Mouse (Mus musculus) retina, postnatal 7 days (tissue): ENCODE measurements around the gene Cfd.
A peak's percentile ranks its signal among the peaks of the same experiment; 100 is the strongest.

Experiments used
- DNase-seq: peaks from one replicate; pipeline ENCODE4 v3.0.0-alpha.2; 2012; ENCODE audit warnings: low read depth, low spot score

Gene Cfd

DNA sequence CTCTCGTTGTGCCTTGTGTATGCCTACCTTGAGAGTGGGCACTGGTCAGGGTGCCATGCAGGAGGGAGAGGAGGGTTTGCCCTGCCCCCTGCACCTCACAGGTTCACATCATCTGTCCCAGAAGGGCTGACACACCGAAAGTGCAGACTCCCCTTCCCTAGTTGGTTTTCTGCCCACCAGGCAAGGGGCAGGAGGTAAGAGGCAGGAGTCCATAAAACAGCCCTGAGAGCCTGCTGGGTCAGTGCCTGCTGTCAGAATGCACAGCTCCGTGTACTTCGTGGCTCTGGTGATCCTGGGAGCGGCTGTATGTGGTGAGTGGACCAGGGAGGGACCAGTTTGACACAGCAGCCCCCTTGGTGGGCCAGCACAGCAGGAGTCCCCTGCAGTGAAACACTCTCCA lies at the start of gene Cfd:
TSS of gene Cfd (plus strand) at position 184 of the 400 bp plus-strand sequence.
- no peak for DNase-seq

DNA sequence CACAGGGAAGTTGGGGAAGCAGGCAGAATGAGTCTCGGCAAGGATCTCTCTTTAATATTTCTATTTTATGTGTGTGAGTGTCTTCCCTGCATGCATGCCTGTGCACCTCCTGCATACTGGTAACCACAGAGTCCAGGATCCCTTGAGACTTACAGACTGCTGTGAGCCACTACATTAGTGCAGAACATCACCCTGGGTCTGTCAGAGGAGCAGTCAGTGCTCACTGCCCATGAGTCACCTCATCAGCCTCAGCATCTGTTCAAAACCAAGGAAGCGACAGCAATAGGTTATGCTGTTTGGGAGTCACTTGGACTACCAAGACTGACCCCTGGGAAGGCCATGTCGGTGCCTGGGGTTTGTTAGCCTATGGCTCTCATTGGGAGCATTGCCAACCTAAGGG lies 48.3 kb upstream of the Cfd start:
- DNase-seq: no peak

DNA sequence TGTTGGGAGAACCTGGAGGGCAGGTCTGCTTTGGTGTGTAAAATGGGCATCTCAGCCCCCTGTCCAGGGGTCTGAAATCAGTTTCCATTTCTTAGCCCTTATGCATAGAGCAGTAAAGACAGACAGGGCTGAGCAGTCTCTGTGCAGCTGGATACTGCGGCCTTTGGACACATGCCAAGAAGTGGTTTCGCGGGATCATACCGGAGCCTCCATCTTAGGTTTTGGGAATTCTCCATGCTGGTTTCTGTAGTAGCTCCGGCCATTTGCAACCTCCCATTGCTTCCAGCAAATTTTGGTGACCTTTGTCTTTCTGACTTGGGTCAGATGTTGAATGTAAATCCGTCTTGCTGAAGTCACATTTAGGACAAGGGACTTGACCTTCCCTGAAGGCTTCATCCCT lies 47.2 kb upstream of the Cfd start:
- DNase-seq: no peak

DNA sequence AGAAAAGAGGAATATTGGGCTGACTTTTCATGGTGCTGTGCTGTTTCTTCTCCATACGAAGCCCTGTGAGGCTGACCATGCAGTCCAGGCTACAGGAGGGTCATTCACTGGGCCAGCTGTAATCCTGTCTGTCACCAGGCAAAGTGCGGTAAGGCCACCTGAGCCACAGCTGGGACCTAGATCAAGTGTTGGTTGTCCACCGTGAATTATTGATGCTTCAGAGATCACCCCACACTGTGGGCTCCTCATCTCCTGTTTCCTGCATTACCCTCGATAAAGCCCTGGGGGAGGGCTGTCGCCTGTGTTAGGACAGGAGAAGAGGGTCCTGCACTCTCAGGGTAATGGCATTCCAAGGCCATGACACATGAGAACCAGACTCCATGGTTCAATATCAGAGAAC lies 44.1 kb upstream of the Cfd start:
- DNase-seq: no peak

DNA sequence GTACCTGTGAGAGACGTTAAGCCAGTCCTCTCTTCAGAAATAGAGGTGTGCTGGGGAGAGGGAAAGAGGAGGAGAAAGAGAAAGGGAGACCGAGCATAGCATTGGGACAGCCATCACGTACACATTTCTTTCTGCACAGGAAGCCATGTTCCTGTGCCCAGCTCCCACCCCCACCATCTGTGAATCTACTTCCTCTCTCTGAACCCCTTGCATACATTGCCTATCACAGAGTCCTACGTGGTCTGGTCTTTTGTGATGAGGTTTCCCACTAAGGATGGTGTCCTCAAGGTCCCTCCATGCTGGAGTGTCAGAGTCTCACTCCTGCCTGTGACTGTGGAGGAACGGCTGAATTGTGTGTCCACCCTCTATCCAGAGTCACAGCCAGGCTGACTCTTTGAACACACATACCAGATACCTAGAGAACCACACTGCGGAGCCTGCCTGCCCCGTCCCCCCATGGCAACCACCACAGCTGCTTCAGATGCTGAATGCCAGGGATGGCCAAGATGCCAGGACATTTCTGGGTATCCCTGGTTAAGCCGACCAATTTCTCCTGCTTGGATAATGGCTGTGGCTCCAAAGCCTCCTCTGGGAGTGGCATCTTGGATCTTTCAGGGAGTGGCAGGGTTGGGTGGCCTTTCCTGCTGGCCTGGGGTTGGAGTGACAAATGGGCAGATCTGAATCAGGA lies 40.6 kb upstream of the Cfd start:
- no peak for DNase-seq

DNA sequence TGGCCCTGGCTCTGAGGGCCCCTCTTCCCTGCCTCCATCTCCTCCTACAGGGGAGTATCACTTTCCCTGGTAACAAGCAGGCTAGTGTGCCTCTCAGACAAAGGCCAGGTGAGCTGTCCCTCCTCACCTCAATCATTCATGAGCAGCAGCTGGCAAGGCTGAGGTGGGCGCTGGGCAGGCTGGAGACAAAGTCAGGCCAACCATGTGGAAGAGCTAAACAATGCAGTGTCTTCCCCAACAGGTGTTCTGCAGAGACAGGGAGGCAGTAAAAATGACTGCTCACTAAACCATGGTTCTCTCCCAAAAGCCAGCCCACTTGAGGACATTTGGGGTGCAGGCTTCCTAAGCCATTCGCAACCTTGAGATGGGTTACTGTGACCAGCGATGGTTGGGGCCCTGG lies 39.0 kb upstream of the Cfd start:
- DNase-seq: no peak

DNA sequence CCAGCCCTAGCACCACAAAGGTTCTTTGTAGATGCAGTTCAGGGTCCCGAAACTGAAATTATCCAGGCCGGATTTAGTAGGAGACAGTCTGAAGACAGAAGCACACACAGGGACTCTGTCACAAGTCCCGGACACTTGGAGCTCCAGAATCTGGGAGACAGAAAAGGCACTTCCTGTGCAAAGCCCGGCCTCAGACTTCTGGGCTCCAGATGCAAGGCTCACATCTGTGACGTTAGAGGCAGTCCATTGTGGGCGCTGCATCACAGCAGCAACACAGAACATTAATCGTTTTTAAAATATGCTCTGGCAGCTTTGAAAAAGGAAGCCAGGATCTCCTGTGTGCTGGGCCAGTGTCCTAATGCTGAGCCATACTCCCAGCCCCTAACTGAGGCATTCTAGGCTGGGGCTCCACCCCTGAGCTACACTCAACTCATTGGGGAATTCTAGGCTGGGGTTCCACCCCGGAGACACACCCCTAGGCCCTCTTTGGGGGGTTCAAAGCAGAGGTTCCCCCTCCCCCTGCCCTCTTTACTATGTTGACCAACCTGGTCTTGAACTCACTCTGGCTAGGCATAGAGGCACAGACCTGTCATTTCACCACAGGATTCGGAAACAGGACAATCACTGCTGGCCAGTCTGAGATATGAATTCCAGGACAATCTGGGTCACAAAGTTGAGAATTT lies 38.4 kb upstream of the Cfd start:
- DNase-seq: no peak

DNA sequence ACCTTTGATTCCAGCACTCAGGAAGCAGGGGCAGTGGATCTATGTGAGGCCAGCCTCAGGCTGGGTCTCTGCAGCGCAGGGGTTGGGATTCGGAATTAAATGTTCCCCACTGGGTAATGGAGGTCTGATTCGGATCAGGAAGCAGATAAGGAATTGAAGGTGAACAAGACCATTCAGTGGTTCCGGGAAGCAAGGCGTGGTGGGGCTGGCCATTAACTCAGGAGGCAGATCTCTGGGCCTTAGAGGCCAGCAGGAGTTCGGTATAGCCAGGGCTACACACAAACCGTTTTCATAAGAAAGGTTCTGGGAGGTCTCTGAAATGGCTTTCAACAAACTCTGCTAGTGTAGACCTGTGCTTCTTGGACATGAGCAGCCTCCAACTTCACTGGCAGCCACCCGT lies 37.8 kb upstream of the Cfd start:
- DNase-seq: no peak

DNA sequence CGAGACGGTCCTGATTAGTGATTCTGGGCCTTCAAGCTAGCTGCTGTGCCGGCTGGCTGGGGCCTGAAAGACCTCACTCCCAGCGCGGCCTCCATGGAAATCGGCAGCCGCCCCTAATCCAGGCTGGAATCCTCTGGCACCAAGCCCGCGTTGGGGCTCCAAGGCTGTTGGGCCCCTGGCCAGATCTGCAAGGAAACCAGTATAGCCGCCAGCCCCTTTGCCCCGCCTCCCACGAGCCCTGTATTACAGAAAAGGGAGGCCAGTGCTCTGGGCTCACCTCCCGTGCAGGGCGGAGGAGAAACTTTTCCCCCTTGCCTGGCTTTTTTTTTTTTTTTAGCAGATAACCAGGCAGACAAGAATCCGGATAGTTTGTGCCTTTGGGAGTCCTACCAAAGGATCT lies 37.3 kb upstream of the Cfd start:
- peak; percentile 89 for DNase-seq

DNA sequence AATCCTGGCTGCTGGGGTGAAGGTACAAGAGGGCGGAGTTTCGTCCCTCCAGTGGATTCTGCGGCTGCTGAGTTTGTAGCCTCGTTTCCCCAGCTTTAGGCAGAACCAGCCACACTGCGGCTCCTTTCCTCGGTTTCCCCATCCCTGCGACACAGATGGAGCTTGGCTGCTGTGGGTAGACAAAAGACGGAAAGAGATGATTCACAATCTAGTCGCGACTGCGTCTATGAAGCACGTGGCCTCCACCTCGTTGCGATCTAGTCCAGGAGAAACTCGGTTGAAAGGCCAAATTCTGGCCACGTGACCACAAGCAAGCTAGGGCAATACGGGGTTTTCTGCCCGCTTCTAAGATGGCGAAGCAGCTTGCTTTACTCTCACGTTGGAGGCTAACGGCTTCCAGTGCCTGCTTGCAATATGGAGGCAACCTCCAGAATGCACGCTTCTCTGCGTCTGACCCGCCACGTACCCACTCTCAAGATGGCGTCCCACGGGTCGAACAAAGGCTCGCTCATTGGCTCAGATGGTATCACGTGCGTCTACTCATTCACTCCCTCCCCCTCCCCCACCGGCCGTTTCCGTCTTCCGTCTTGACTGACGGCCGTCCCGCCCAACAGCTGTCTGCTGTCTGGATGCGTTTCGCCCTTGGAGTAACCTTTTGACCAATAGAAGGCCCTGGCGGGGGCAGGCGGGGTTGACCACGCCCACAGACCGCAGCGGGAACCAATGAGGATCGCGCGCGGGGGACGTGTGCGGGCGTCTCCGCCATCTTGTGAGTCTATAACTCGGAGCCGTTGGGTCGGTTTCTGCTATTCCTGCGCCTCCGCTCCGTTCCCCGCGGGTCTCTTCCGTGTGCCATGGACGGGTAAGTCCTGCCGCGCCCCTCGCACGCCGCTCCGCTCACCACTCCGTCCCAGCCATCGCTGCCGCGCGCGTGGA lies 36.5 kb upstream of the Cfd start, which contains the start of gene Ptbp1:
TSS of gene Ptbp1 (plus strand) at position 568 of the 936 bp plus-strand sequence.
- peak; percentile 100 for DNase-seq

DNA sequence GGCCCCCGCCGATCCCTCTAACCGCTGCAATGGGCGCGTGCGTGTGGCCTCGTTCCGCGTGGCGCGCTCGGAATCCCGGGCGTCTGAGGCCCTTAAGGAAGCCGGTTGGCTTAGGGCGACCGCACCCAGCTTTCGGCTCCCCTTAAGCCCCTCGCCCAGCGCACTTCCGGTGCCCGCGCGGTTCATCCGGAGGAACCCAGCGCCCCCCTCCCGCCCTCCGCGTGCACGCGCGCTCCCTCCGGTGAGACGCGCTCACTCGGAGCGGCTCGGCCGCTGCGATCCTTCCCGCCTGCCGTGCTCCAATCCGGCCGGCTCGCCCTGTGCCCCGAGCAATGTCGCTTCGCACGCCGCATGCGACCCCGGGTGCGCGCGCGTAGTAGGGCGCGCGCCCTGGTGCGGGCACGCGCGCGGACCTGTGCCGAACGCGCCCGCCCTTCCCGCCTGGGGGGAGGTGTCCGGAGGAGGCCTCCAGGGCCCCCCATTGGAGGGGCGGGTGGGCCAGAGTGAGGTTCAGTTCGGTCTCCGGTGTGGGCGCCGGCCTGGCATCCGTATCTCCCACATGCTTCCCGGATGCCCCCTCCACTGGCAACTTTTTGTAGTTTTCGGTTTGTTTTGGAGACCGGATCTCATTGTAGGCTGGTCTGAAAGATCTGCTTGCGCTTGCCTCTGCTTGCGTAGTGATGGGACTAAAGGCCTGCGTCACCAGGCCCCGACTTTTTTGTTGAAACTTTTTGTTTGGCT lies 35.7 kb upstream of the Cfd start:
- peak; percentile 71 for DNase-seq

DNA sequence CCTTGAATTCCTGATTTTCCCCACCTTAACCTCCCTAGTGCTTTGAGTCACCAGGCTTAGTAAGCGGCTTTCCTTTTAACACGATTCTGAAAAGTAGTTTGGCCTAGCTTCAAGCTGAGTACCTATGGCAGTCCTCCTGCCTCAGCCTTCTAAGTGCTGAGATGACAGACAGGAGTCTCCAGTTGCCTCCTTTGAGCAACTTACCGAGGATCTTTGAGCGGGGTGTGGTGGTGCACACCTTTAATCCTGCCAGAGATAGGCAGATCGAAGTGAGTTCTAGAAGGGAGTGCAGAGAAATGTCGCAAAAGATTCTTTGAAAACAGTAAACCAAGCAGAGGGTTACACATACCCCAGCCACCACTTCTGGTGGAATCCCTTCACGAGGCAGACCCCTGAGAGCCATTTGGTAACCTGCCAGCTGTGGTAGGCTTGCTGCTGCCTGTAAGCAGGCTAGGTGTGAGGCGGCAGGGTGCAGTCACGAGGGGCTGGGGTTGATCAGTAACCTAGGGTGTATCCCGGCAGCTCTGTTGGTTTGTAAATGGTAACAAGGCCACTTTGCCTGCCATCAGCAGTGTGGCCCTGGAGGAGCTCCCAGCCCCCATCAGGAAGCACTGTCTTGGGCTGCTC lies 35.0 kb upstream of the Cfd start:
- no peak for DNase-seq

DNA sequence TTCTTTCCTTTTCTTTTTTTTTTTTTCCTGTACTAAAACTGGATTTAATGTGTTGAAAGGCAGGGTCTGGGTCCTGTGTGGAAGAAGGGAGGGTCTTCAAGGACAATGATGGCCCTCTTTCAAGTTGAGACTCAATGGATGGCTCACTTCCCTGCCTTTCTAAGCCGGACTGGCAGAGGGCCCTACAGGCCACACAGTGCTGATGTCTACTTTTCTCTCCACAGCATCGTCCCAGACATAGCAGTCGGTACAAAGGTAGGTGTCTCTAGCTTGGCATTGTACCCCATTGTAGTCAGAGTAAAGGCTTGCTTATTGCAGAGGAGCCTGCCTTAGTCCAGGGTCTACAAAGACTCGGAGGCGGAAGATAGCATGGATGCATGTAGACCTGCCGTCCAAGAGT lies 34.4 kb upstream of the Cfd start:
- no peak for DNase-seq

DNA sequence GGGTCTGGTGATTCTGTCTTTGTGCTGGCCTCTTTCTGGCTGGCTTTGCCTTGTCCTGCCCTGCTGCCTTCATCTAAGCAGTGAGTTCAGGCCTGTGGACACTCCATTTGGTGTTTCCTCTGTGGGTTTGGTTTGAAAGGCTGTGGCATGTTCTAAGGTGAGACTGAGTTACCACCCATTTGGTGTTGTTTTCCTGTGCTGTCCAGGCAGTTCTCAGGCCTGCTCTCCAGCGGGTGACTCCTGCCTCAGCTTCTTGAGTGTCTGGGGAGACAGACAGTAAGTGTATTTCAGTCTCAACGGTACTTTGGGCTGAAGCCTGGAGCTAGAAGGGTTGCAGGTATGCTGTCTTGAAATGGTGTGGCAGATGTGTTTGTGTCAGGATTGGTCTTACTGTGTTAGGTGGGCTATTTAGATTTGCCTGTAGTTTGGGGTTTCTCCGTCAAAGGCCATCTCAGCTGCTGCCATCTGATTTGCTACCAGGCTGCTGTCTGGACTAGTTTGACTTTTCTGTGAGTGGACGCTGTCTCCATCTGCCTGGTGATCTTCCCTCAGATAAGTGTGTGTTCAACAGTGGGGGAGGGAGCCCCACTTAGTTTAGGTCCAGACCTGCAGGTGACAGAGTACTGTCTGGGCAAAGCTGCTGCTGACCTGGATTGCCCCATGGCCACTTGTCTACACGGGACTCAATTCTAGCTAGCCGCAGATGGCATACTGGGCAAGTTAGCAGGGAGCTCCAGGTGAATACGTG lies 33.8 kb upstream of the Cfd start:
- no peak for DNase-seq

DNA sequence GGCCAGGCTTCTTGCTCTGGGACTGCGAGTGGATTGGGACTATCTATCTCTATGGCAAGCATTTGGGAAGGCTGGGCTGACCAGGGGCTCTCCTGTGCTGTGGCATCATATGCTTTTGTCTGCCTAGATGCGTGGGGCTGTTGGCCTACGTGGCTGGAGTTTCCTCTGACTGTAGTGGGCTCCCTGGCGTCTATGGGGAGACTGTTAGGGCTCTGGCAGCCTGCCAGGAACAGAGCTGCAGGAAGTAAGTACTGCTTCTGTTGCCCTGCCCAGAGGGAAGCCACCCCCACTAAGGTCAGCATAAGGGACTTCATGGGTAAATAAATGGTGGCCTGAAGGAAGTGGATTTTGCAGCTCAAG lies 33.2 kb upstream of the Cfd start:
- no peak for DNase-seq

DNA sequence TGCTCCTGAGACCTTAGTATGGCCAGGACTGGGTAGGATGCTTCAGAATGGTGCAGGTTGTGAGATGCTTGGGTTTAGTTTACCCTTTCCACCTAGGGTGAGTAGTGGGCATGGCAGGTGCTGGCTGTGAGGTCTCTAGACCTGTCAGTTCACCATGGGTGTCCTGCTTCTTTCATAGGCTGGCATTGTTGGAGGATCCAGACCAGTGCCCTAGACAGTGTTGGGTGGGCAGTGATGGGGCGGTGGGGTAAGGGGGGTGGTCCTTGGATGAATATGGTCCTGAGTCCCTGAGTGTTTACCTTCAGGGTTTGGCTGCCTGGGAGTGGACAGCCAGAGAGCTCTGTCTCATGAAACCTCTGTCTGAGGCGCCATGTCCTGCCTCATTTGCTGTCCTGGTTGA lies 32.8 kb upstream of the Cfd start:
- DNase-seq: no peak

DNA sequence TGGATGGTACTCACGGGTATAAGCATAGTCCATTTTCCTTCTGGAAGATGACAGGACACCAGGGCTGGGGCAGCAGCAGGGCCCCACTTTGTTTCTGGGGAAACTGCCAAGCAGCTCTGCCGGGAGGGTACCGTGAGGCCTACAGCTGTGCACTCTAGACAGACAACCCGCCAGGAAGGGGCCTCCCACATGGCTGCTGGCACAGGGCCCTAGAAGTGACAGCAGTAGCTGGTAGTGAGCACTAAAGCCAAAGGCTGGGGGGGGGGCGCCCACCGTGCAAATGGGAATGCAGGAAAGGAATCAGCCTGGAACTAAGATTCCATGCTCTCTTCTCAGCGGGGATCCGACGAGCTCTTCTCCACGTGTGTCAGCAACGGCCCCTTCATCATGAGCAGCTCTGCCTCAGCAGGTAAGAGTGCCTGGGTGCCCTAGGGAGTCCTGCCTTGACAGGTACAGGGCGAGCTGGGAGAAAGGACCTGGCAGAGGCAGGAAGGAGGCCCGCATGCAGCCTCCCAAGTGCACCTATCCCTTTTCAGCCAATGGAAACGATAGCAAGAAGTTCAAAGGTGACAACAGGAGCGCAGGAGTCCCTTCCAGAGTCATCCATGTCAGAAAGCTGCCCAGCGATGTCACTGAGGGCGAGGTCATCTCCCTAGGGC lies 32.1 kb upstream of the Cfd start:
- DNase-seq: no peak

DNA sequence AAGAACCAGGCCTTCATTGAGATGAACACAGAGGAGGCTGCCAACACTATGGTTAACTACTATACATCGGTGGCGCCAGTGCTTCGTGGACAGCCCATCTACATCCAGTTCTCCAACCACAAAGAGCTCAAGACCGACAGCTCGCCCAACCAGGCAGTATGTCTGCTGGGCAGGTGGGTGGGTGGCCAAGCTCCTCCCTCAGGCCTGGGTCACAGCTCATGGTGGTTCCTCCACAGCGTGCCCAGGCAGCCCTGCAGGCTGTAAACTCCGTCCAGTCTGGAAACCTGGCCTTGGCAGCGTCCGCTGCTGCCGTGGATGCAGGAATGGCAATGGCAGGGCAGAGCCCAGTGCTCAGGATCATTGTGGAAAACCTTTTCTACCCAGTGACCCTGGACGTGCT lies 31.5 kb upstream of the Cfd start:
- DNase-seq: no peak

DNA sequence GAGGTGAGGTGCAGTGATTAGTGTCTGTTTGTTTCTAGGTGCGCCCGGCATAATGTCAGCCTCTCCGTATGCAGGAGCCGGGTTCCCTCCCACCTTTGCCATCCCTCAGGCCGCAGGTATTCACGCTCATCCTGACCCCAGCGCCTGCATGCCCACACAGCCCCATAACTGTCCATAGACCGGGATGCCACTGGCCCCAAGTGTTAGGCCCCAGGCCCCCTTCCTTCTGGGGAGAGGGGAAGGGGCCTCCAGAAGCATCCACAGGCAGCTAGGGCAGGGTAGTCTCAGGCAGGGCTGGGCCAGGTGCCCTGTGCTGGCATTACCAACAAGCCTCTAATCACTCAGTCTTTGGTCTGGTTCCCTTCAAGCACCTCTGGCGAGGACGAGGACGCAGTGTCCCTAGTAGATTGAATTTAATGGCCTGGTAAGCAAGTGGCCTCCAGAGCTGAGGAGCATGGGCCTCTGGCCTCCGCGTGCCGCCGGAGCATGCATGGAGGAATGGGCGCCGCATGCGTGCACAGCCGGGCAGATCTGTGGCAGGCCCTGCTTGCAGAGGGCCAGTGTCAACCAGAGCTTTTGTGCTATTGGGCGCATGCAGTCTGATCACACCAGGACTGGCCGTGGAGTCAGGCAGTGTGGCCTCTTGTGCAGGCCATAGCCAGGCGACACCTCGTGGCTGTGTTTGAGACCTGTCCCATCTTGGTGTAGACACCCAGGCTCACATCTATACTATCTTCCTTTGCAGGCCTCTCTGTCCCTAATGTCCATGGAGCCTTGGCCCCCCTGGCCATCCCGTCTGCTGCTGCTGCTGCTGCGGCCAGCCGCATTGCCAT lies 30.4 kb upstream of the Cfd start:
- DNase-seq: no peak
